Mouse (Mus musculus) telencephalon, adult 2 months (tissue): ENCODE results near the gene Ctnnd2.

ENCODE experiments used
- DNase-seq: peaks from one replicate; pipeline ENCODE4 v3.0.0-alpha.2; 2011; ENCODE audit warnings: low read depth, low spot score

Ctnnd2 gene

DNA sequence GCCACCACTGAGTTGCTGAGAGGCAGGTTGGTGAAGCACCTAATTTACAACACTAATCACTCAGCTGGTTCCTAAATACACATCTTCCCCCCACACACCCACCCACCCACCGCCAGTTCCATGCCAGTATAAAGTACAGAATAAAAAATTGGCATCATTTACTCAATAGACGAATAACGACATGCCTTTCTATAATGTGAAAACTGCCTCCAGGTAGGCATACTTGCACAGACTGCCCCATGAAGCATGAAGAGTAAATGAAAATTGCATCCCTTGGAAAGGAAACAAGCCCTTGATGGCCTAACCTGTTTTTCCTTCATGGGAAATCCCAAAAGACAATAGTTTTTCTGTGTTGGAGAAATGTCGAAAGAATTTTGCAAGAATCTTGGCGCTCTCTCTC lies 212.0 kb downstream of the Ctnnd2 start:
- no peak for DNase-seq

- no peak for DNase-seq
These were observed 214.1 kb downstream of the Ctnnd2 start for GRCm38 (mm10) chr15:30386489-30386888.

DNA sequence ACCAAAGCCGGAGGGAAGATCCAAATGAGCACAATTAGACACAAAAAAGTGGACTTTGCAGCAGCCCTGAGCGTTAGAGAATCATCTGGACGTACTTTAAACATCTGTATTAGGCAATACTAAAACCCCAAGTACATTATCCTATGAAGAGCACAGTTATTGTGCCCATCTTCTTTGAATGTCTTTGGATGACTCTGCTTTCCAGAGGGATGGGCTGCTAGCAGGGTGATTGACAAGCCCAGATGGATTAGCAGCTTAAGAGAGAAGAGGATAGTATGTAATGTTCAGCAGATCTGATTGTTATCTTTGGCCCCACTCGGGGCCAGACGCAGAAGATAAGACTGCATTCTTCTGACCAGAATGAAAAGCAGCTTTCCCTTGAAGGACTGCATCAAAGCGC lies 214.9 kb downstream of the Ctnnd2 start:
- DNase-seq: no peak

DNA sequence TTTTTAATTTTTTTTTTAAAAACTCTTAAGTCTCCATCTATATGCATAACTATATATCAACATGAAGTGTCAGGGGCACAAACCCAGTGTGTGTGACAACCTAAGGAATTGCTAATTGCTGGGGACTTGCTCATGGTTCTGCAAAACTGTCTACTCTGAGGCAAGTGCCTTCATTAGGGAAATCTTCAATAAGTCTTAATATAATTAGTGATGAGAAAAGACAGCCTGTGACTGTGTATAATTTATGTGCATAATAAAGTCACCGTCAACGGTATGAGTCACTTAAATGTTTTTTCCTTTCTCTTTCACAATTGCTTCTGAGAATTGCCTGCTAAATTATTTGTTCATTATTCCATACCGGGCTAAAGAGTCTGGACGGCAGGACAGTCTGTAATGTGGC lies 228.7 kb downstream of the Ctnnd2 start:
- DNase-seq: no peak

GRCm38 (mm10) chr15:30406254-30406653 lies 233.9 kb downstream of the Ctnnd2 start:
- no peak for DNase-seq

DNA sequence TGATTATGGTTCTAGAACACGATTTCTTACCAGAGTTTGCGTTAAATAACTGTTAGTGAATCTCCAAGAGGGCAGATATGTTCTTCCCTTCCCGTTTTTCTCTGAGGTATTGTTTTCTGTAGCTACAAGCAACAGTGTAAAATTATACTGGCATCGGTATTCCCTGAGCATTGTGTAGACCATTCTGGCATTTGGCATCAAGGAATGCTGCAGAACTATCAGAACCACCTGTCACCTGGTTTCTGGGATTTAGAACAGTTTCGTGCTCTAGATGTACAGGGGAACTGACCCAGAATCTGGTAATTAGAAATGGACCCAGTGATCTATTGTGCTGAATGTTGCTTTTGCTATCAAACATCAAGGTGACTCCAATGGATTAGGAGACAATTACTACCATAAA lies 250.8 kb downstream of the Ctnnd2 start:
- no peak for DNase-seq

- DNase-seq: no peak
These were observed 251.9 kb downstream of the Ctnnd2 start for GRCm38 (mm10) chr15:30424290-30424689.

DNA sequence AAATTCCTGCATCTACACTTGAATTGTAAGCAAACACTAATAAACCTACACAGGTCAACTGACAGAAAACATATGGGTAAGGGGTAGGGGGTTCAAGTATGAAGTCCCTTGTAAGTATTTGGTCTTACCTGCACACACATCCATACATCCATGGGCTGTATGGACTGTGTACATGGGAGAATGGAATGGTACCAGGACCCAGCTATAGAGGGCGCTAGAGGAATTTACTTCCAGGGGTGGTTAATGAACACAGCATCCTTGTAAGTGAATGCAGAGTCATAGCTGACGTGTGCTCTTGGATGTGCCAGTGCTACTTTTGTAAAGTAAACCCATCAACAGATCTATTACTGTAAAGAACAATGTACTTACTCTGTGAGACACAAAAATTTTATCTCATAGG lies 254.9 kb downstream of the Ctnnd2 start:
- no peak for DNase-seq

- no peak for DNase-seq
These were observed 266.7 kb downstream of the Ctnnd2 start for GRCm38 (mm10) chr15:30439045-30439444.

GRCm38 (mm10) chr15:30450765-30451164 lies 278.4 kb downstream of the Ctnnd2 start:
- no peak for DNase-seq

GRCm38 (mm10) chr15:30451921-30452320 lies 279.5 kb downstream of the Ctnnd2 start:
- no peak for DNase-seq

DNA sequence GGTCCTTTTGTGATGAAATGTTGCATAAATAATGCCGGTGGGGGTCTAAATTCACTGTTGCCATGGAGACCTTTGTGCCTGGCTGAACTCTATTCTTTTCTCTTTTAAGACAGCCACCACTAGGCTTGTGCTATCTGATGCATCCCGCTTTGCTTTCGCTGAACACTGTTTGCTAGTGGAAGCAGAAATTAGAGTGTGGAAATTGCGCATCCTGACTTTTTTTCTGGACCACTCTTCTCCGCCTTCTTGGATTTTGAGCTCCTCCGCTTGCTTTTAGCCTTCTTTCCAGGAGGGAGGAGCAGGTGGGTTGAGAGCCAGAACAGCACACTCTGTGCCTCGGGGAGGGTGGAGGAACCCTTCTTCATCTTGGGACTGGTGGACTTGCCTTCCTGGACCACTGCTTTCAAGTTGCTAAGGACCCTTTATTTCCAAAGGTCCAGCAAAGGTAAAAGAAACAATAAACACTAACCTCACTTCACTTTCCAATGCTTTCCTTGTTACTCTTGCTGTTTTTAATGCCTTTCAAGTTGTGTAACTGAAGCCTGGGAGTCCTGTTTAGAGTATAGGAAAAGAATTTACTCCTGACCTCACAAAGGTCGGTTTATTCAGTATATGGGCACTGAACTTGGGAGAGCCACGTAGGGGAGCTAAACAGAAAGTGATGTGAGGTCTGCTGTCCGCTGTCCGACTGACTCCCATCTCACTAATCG lies 285.3 kb downstream of the Ctnnd2 start:
- no peak for DNase-seq

GRCm38 (mm10) chr15:30458671-30459070 lies 286.3 kb downstream of the Ctnnd2 start:
- no peak for DNase-seq

- no peak for DNase-seq
These were observed 288.1 kb downstream of the Ctnnd2 start for GRCm38 (mm10) chr15:30460341-30461125.

DNA sequence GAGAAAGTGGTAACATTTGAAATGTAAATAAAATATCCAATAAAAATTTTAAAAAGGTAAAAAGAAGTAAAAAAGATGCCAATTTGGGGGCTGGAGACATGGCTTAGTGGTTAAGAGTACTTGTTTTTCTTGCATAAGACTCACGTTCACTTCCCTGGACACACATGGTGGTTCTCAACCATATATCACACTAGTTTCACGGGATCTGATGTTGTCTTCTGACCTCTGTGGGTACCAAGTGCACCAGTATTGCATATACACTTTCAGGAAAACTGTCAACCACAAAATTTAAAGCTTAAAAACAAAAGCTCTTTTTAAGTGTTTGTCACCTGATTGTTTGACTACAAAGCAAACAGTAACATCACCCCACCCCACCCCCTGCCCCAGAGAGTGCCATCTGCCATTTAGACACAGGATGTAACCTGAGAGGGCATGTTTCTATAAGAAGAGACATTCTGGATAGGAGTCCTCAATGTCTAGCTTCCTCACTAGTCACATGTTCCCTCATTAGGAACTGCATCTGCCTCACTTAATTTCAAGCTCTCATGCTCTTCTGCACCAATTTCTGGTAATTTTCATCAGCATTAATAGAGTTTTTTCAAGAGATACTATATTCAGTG lies 290.5 kb downstream of the Ctnnd2 start:
- DNase-seq: no peak

DNA sequence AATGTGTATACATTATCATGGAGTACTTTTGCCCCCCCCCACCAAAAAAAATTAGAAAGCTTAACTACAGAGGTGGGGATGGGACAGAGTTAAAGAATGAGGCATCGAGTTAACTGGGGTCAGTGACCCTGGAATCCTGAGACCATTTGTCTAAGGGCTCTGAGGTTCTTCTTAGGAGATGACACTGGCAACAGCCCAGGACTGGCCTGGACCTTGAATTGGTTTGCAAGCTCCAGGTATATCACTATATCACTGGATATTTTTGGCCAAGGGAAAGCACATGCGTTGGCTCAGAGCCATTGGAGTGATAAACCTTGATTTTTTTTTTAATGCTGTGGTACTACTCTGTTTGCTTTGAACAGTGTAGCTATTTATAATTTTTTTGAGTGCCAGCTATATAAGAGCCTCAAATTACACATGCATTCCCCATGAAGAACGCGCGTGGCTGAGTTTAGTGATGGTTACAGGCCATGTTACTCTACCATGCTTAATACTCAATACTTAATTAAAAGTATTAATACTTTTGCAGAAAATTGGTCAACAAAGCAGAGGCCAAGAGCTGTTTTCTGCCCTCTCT lies 291.2 kb downstream of the Ctnnd2 start:
- no peak for DNase-seq

DNA sequence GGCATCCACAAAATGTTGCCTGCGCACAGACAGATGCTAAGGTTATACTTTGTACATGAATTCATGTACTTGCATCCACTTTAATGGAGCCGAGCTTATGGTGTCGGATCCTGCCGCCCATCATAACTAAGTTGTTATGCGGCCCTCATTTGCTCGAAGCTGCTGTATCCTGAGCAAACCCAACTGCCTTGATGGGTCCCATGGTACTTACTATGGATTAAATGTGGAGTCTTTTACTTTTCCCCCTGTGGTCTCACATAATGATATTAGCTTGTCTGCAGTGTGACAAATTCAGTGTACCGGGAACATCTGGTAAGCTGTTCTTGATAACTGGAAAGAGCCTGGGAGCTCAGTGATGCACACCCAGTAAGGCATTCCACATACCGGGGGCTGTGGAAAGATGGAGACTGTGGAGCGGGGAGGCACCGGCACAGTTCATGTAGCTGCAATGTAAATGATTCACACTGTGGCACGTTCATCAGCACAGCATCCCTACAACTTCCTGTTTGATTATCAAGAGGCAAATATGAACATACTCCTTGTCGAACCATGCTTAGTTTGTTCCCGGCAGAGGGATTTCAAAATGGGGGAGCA lies 294.7 kb downstream of the Ctnnd2 start:
- DNase-seq: no peak

- DNase-seq: no peak
These were observed 296.4 kb downstream of the Ctnnd2 start for GRCm38 (mm10) chr15:30468773-30469172.

GRCm38 (mm10) chr15:30471280-30471966 lies 299.0 kb downstream of the Ctnnd2 start:
- DNase-seq: no peak

DNA sequence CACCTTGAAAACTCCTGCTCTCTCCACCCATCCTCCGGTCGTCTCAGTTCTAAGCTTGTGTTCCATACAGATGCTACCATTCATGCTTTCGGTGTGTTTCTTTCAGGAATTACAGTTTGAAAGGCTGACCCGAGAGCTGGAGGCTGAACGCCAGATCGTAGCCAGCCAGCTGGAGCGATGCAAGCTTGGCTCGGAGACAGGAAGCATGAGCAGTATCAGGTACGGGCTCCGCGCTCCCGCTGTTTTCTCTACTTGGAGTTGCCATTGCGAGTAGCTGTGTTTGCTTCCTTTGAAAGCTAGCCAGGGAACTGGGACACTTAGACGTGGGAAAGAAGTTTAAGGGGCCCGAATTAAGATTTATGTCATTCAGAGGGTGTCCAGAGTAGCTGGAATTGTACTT lies 308.3 kb downstream of the Ctnnd2 start:
- DNase-seq: no peak

DNA sequence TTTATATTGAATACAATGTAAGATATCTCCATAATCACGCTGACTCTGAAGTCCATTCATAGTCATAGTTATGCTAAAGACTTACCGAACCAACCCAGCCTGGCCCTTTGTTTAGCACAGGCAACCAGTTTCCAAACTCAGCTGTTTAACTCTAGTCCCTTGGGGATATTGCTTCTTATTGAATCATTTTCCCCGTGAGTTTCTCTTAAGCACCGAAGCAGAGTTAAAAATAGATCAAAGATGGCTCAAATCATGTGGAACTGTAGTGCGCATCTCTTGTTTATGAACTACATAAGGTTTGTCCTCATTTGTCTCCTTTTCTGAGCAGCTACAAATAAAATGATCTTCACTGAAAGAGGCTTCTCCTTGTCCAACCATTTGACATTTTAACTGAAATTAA lies 334.1 kb downstream of the Ctnnd2 start:
- DNase-seq: peak; percentile 28
